Mouse (Mus musculus): ENCODE data around the gene Hfm1. TPM values are rescaled to one million over a fixed set of nuclear protein-coding genes. Genes with fewer than 3 reads are reported as not detected.
A peak's percentile ranks its signal among the peaks of the same experiment; 100 is the strongest.

Hfm1 gene
- polyA plus RNA-seq, 1 experiment = 0.49 TPM

- no peak for DNase-seq
- no peak overlapping the region for H3K4me3 ChIP-seq (ENCODE audit: control insufficient read depth, insufficient read depth, low read length)
- H3K27ac ChIP-seq (ENCODE audit: control insufficient read depth, insufficient read depth, low read length) = no peak overlapping the region
- H3K27me3 ChIP-seq (ENCODE audit: control insufficient read depth, insufficient read depth, low read length) = no peaks in the 10 kb centered on the region
- peaks cover 4% of the 10 kb centered on the region for H3K4me1 ChIP-seq (replicated peaks; ENCODE audit: control insufficient read depth, insufficient read depth, low read length)
- H3K36me3 ChIP-seq (ENCODE audit: control insufficient read depth, insufficient read depth, low read length) = no peaks in the 10 kb centered on the region
- TF ChIP-seq POLR2A (IDR thresholded peaks at IDR 0.05; ENCODE audit: control insufficient read depth, extremely low read depth, insufficient read depth, low read length, poor library complexity) (no peak), CTCF (IDR thresholded peaks at IDR 0.05; ENCODE audit: borderline replicate concordance, control insufficient read depth, extremely low read depth, insufficient read depth, low read length, poor library complexity) (no peak)
These were observed 99.4 kb downstream of the Hfm1 start for GRCm38 (mm10) chr5:106826740-106827139.

- H3K36me3 ChIP-seq (ENCODE audit: control insufficient read depth, insufficient read depth, low read length) = no peaks in the 10 kb centered on the region
- TF ChIP-seq POLR2A (IDR thresholded peaks at IDR 0.05; ENCODE audit: control insufficient read depth, extremely low read depth, insufficient read depth, low read length, poor library complexity) = no peak
- TF ChIP-seq CTCF (IDR thresholded peaks at IDR 0.05; ENCODE audit: borderline replicate concordance, control insufficient read depth, extremely low read depth, insufficient read depth, low read length, poor library complexity) = no peak
- H3K27ac ChIP-seq (ENCODE audit: control insufficient read depth, insufficient read depth, low read length) = peak overlapping the region; percentile 65
- peak; percentile 12 for DNase-seq
- H3K4me1 ChIP-seq (replicated peaks; ENCODE audit: control insufficient read depth, insufficient read depth, low read length) = peaks cover 4% of the 10 kb centered on the region
- H3K4me3 ChIP-seq (ENCODE audit: control insufficient read depth, insufficient read depth, low read length) = no peak overlapping the region
- 81% methylated on average over 8 of the region's 8 CpGs for WGBS
- H3K27me3 ChIP-seq (ENCODE audit: control insufficient read depth, insufficient read depth, low read length) = no peaks in the 10 kb centered on the region
These were observed 100.1 kb downstream of the Hfm1 start for GRCm38 (mm10) chr5:106826044-106826443.

- H3K4me1 ChIP-seq (replicated peaks; ENCODE audit: control insufficient read depth, insufficient read depth, low read length) = peaks cover 4% of the 10 kb centered on the region
- no peak for TF ChIP-seq POLR2A (IDR thresholded peaks at IDR 0.05; ENCODE audit: control insufficient read depth, extremely low read depth, insufficient read depth, low read length, poor library complexity)
- no peak for TF ChIP-seq CTCF (IDR thresholded peaks at IDR 0.05; ENCODE audit: borderline replicate concordance, control insufficient read depth, extremely low read depth, insufficient read depth, low read length, poor library complexity)
- peak; percentile 46 for DNase-seq
- 9% methylated on average over 19 of the region's 19 CpGs for WGBS
- H3K27me3 ChIP-seq (ENCODE audit: control insufficient read depth, insufficient read depth, low read length) = no peaks in the 10 kb centered on the region
- no peaks in the 10 kb centered on the region for H3K36me3 ChIP-seq (ENCODE audit: control insufficient read depth, insufficient read depth, low read length)
- peak overlapping the region; percentile 86 for H3K27ac ChIP-seq (ENCODE audit: control insufficient read depth, insufficient read depth, low read length)
- H3K4me3 ChIP-seq (ENCODE audit: control insufficient read depth, insufficient read depth, low read length) = peak overlapping the region; percentile 77
These were observed 100.7 kb downstream of the Hfm1 start for GRCm38 (mm10) chr5:106825301-106825853.

DNA sequence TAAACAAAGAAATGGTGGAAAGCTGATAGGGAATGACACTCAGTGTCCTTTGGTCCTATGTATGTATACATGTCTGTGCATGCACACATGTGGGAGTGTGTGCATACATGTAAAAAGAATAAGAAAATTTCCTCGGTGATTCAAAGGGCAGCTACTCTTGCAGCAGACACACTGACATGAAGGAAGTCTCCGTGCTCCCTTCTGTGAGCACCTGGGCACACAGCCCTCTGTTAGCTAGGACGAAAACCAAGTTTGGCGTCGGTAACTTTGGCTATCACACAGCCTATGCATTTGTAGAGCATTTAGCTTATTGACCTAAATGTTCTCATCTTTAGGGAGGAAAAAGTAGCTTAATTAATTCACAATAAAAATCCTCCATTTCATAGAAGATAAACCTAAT is 101.4 kb downstream of the Hfm1 start:
- H3K4me3 ChIP-seq (ENCODE audit: control insufficient read depth, insufficient read depth, low read length) = no peak overlapping the region
- no peaks in the 10 kb centered on the region for H3K27me3 ChIP-seq (ENCODE audit: control insufficient read depth, insufficient read depth, low read length)
- TF ChIP-seq CTCF (IDR thresholded peaks at IDR 0.05; ENCODE audit: borderline replicate concordance, control insufficient read depth, extremely low read depth, insufficient read depth, low read length, poor library complexity) = no peak
- TF ChIP-seq POLR2A (IDR thresholded peaks at IDR 0.05; ENCODE audit: control insufficient read depth, extremely low read depth, insufficient read depth, low read length, poor library complexity) = no peak
- peaks cover 4% of the 10 kb centered on the region for H3K4me1 ChIP-seq (replicated peaks; ENCODE audit: control insufficient read depth, insufficient read depth, low read length)
- no peak overlapping the region for H3K27ac ChIP-seq (ENCODE audit: control insufficient read depth, insufficient read depth, low read length)
- H3K36me3 ChIP-seq (ENCODE audit: control insufficient read depth, insufficient read depth, low read length) = no peaks in the 10 kb centered on the region
- no peak for DNase-seq
- WGBS = 95% methylated on average over 5 of the region's 5 CpGs

DNA sequence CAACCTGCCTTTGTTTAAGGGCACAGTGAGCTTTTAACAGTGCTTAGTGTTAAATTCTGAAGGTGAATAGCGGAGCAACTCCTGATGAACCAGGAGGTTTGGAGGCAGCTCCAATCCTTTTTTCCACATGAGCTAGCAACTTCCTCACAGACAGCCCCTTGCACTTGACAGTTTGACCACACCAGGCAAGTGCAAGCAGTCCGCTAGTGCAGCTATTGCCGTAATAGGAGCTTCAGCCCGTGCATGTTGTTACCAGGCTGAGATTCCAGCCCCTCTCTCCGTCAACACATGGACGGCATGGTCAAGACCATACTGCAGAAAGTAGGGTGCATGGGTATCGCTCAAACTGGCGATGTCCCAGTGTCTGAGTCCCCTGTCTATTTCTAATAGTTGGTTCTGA is 106.5 kb downstream of the Hfm1 start:
- TF ChIP-seq POLR2A (IDR thresholded peaks at IDR 0.05; ENCODE audit: control insufficient read depth, extremely low read depth, insufficient read depth, low read length, poor library complexity) (no peak), CTCF (IDR thresholded peaks at IDR 0.05; ENCODE audit: borderline replicate concordance, control insufficient read depth, extremely low read depth, insufficient read depth, low read length, poor library complexity) (no peak)
- H3K4me1 ChIP-seq (replicated peaks; ENCODE audit: control insufficient read depth, insufficient read depth, low read length) = no peaks in the 10 kb centered on the region
- 87% methylated on average over 8 of the region's 8 CpGs for WGBS
- no peak overlapping the region for H3K4me3 ChIP-seq (ENCODE audit: control insufficient read depth, insufficient read depth, low read length)
- no peak for DNase-seq
- no peaks in the 10 kb centered on the region for H3K27me3 ChIP-seq (ENCODE audit: control insufficient read depth, insufficient read depth, low read length)
- H3K36me3 ChIP-seq (ENCODE audit: control insufficient read depth, insufficient read depth, low read length) = no peaks in the 10 kb centered on the region
- no peak overlapping the region for H3K27ac ChIP-seq (ENCODE audit: control insufficient read depth, insufficient read depth, low read length)

DNA sequence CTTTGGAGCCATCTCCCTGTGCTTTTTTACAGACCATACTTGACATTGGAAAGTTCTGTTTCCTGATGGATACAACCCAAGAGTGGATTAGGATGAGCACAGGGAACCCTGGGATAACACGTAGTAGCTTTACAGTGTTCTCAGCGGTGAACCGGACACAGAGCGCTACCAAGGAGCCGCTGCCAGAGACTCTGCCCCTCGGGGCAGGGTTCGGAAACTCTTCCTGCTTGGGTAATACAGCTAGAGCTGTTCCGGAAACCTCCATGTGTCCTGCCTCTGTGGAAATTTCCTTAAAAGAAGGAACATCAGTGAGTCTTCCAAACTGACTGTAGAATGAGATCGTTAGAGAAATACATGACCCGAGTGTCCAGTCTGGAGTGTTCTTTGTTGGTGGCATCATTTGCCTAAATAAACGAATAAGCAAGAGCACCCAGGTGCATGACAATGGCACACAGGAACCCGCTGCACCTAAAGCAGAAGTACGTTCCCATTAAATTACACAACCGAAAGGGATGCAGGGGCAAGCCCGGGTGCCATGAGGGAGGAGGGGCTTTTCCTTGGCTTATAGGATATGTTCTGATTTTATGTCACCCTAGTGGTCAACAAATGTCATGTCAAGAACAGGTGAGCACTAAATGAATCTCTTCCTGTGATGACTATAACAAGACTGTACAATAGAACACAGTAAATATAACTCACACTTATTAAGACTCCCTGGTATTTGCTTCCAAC is 110.0 kb downstream of the Hfm1 start:
- H3K36me3 ChIP-seq (ENCODE audit: control insufficient read depth, insufficient read depth, low read length) = no peaks in the 10 kb centered on the region
- TF ChIP-seq CTCF (IDR thresholded peaks at IDR 0.05; ENCODE audit: borderline replicate concordance, control insufficient read depth, extremely low read depth, insufficient read depth, low read length, poor library complexity) (no peak), POLR2A (IDR thresholded peaks at IDR 0.05; ENCODE audit: control insufficient read depth, extremely low read depth, insufficient read depth, low read length, poor library complexity) (no peak)
- H3K4me1 ChIP-seq (replicated peaks; ENCODE audit: control insufficient read depth, insufficient read depth, low read length) = no peaks in the 10 kb centered on the region
- no peak for DNase-seq
- WGBS = 57% methylated on average over 15 of the region's 15 CpGs
- H3K27ac ChIP-seq (ENCODE audit: control insufficient read depth, insufficient read depth, low read length) = no peak overlapping the region; the same call in 1 of the 2 replicates
- no peaks in the 10 kb centered on the region for H3K27me3 ChIP-seq (ENCODE audit: control insufficient read depth, insufficient read depth, low read length)
- no peak overlapping the region for H3K4me3 ChIP-seq (ENCODE audit: control insufficient read depth, insufficient read depth, low read length)

Measured in thymus, adult 2 months (tissue).